9 mouse cellular contexts compared by ENCODE assay signal in genomic region chr1:34218323-34218722, GRCm38 (mm10).
DNase-seq lines count a peak whose midpoint lies in the region; ATAC-seq and TF ChIP-seq lines count a peak whose summit lies in the region.
"Had no signal": no experiment of that assay in that cellular context is flagged by ENCODE, and none has a peak within 500 bp of the region (broad histone marks: within the 10 kb centered on the region; RNA-seq: fewer than 3 reads in every experiment).

No protein-coding gene starts in this region.

- no peak overlapping the region for H3K9ac ChIP-seq in liver, postnatal 0 days (replicated peaks)
- H3K9ac ChIP-seq: heart, embryonic 13.5 days had no signal

- WGBS in liver, postnatal 0 days (ENCODE audit: insufficient replicate concordance), result 21% methylated on average over 6 of the region's 6 CpGs

- H3K36me3 ChIP-seq in liver, postnatal 0 days (replicated peaks; ENCODE audit: insufficient read depth, low read length), result peaks cover 2% of the 10 kb centered on the region; the same call in 1 of the 2 replicates

- H3K4me3 ChIP-seq in bone marrow macrophage, adult 2 months (ENCODE audit: insufficient read depth, low read length), result no peak overlapping the region
- no peak overlapping the region for H3K4me3 ChIP-seq in liver, postnatal 0 days (ENCODE audit: low read depth, low read length)
- H3K4me3 ChIP-seq: heart, embryonic 13.5 days had no signal

- TF ChIP-seq POLR2A in bone marrow macrophage, adult 2 months (IDR thresholded peaks at IDR 0.05; ENCODE audit: borderline replicate concordance, low read depth, low read length), result no peak

- H3K9me3 ChIP-seq in liver, postnatal 0 days (ENCODE audit: low read length), result no peaks in the 10 kb centered on the region
- H3K9me3 ChIP-seq: heart, embryonic 13.5 days had no signal

- TF ChIP-seq EP300 in liver, postnatal 0 days (IDR thresholded peaks at IDR 0.05; ENCODE audit: low read depth), result no peak

- no peaks in the 10 kb centered on the region for H3K27me3 ChIP-seq in liver, postnatal 0 days (ENCODE audit: insufficient read depth, low read length)
- H3K27me3 ChIP-seq: heart, embryonic 13.5 days had no signal

- no peak overlapping the region for H3K4me2 ChIP-seq in liver, postnatal 0 days (ENCODE audit: low read depth, low read length)
- H3K4me2 ChIP-seq: heart, embryonic 13.5 days had no signal

- no peak overlapping the region for H3K27ac ChIP-seq in bone marrow macrophage, adult 2 months (ENCODE audit: insufficient read depth, low read depth, low read length)
- H3K27ac ChIP-seq in liver, postnatal 0 days (ENCODE audit: low read depth), result no peak overlapping the region
- H3K27ac ChIP-seq: heart, embryonic 13.5 days had no signal

- DNase-seq in fat pad, adult 2 months (ENCODE audit: extremely low read depth, low read depth, low spot score), result peak; percentile 16
- DNase-seq in heart, postnatal 10 days, result peak; percentile 79 to 88
- DNase-seq in kidney, postnatal 4 days, result peak; percentile 88 to 89
- DNase-seq in liver, postnatal 0 days, result peak; percentile 88
- peak; percentile 88 for DNase-seq in testis, postnatal 10 days (ENCODE audit: low spot score)

- intact Hi-C loops in heart, postnatal 10 days (cut with DNase I), result loop anchor here (1.0 to 5.0 kb wide), 2 partner anchors 44 to 192 kb away; no protein-coding TSS in a partner anchor

- peak; percentile 98 for TF ChIP-seq CTCF in bone marrow macrophage, adult 2 months (IDR thresholded peaks at IDR 0.05; ENCODE audit: low read depth, low read length)
- peak; percentile 97 for TF ChIP-seq CTCF in liver, postnatal 0 days (IDR thresholded peaks at IDR 0.05; ENCODE audit: low read depth)

- ATAC-seq in CD4-positive, CD25-positive, alpha-beta regulatory T cell, adult 4 months, result peak; percentile 86
- ATAC-seq in liver, postnatal 0 days, result peak; percentile 81
- peak; percentile 61; the same call in 1 of the 2 replicates for ATAC-seq in neutrophil, adult 5-6 weeks (ENCODE audit: extremely low read depth, insufficient number of reproducible peaks, low FRiP score, poor library complexity, severe bottlenecking)

- no peaks in the 10 kb centered on the region for H3K4me1 ChIP-seq in bone marrow macrophage, adult 2 months (ENCODE audit: control insufficient read depth, insufficient read depth, low read length)
- no peaks in the 10 kb centered on the region for H3K4me1 ChIP-seq in liver, postnatal 0 days (ENCODE audit: insufficient read depth)
- H3K4me1 ChIP-seq: heart, embryonic 13.5 days had no signal

Comparison
In these comparisons a context has a peak if more than half of its experiments do, and no peak if none do; other contexts are left out.
1. DNase-seq: peak in every context shown above with its lines; median percentile 88 in kidney, postnatal 4 days; 88 in liver, postnatal 0 days; 88 in testis, postnatal 10 days; 84 in heart, postnatal 10 days; 16 in fat pad, adult 2 months.